Mouse (Mus musculus) erythroblast, embryonic 14.5 days (primary cell): Measurements from ENCODE around the gene Gpbar1.

Experiments used
- GATA1 ChIP-seq: IDR thresholded peaks from 2 replicates; pipeline ENCODE4 v1.6.1; 2012; ENCODE audit warnings: low read length, inconsistent platforms, mixed read lengths
- TAL1 ChIP-seq: IDR thresholded peaks from 3 replicates; pipeline ENCODE4 v1.6.1; 2012; ENCODE audit warnings: low read length, inconsistent platforms, mixed read lengths

DNA sequence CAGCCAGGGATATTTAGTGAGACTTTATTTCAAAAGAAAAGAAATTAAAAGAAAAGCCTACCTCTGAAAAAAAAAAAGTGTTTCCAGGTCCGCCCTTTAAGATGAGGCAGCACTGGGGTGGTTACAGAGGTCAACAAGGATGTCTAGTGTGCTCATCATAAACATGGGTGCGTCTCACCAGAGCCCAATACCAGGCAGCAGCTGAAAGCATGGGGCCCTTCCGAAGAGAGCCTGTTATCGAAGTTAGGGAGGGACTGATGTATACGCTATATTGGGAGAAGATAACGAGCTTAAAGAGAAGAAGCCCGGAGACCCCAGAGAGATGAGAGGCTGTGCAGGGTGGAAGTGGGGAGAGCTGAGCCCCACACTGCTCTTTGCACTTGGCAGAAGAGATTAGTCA lies 39.2 kb upstream of the Gpbar1 start:
- no peak for TF ChIP-seq TAL1
- no peak for TF ChIP-seq GATA1
